Mouse (Mus musculus): ENCODE measurements around the gene Btbd35f8. TPM values are rescaled to one million over a fixed set of nuclear protein-coding genes. Genes with fewer than 3 reads are reported as not detected.
"Not testable (repeated sequence)": the region's sequence is repeated elsewhere in the genome, so short reads cannot be mapped to it uniquely, and the experiment has no call there.

Btbd35f8 gene
- total RNA-seq (2014; fragmentation: Nextera tagmentation) = not detected in 2 replicates
- not detected in 2 replicates for total RNA-seq (2017)

- ATAC-seq (replicated peaks; ENCODE audit: low FRiP score, low TSS enrichment, poor library complexity, severe bottlenecking) = not testable (repeated sequence)
Observed at GRCm38 (mm10) chrX:34450224-34450623, at the start of gene Btbd35f8. TSS of gene Btbd35f8 (plus strand) at chrX:34450524.

Other genes with a start within 250 kb of the Btbd35f8 start
- gene Spin2g, start 211.8 kb upstream of the Btbd35f8 start, total RNA-seq (2014; fragmentation: Nextera tagmentation) = not detected in 2 replicates
- gene Spin2g, start 211.8 kb upstream of the Btbd35f8 start, total RNA-seq (2017) = not detected in 2 replicates